Mouse (Mus musculus): Measurements from ENCODE around the gene Gpr137c.

Gpr137c gene

DNA sequence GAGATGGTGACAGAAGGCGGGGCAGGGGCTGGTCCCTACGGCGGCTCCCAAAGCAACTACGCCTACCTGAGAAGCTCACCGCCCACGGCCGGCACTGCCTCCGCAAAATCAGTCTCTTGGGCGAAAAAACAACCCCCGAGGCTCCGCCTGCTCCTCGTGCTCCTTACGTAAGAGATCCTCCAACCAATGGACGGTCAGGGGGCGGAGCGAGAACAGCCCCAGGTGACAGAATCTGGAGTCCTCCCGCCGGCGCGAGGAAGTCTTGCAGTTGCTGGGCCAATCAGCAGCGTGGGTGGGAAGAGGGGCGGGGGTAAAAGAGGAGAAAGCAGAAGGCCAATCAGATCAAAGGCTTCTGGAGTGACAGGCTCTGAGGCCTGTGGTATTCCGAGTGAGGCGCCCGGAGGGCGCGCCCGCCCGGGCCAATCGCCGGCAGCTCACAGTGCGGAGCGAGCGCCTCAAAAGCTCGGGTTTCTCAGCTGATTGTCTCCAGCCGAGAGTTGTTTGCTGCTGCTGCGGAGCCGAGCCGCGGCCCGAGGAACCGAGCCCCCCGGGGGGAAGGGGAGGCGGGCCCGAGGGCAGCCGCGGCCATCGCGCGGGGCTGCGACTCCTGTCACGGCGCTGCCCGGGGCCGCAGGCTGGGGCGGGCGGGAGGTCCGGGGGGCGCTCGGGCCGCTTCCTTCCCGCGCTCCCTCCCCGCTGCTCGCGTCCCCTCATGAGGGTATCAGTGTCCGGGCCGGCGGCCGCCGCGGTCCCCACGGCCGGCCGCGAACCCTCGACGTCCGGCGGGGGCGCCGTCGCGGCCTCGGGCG is at the start of gene Gpr137c:
Gene Gpr137c, plus strand, starts transcription at position 437 of the 809 bp plus-strand sequence.
- DNase-seq (ENCODE audit: low spot score) = peak; percentile 100

DNA sequence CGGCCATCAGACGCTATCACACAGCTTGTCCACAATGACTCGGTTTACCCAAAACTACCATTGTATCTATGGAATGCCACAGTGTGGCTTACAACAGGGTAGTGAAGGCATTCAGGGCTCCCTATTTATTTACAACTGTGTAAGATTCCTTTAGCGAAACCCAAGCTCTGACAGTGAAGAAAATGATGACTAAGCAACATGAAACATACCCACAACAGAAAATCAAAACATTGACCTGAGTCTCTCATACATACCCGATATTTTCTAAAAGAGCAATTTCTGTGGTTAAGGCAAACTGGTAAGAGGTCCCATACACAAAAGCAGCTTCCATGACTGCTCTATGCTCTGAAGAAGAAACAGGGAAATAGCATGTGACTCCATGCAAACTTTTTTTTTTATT is 47.3 kb upstream of the Gpr137c start:
- no peak for DNase-seq (ENCODE audit: low spot score)

DNA sequence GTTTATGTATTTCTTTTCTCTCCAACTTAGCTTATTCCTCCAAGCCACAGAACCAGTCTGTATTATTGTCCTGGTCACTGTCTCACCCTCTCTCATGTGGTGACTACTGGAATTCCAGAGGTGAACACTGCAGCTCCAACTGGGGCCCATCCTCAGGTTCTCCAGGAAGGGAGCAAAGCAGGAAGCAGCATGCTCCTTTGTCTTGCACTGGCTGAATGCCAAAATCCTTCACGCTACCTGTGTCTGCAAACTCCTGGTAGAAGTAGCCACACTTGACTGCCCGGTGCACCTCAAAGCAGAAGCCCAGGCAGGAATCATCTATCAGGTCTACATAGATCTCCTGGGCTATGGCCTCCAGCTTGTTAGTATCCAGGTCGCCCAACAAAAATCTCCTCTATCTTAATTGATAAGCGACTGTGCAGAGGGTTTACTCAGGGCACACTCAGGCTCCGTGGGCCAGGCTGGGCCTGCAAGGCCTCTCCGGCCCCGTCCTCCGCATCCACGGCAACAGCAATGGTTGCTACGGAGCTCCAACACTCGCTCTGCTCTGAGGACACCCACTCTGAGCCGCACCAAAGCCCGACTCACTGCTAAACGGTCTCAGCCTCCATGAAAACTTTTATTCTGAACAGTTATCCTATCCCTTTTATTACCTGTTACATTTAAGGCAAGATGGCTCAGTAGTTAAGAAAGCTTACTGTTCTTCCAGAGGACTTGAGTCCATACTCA is 44.3 kb upstream of the Gpr137c start:
- no peak for DNase-seq (ENCODE audit: low spot score)

DNA sequence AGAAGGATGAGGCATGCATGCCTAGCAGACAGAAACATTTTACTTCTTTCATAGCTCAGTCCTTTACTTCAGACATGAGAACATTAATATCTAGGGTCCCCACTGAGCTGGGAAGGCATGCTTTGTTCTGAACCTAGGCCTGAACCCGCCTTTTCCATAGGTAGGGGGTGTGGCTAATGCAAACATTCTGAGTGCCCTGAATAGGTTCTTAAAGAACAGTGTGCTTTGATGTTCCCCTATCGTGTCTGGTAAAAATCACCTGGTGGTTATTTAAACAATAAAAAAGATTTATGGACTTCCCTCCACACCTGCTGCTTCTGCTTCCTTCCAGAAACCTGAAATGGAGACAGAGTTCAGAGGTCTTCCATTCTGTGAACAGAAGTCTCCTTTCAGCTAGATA is 40.3 kb upstream of the Gpr137c start:
- no peak for DNase-seq (ENCODE audit: low spot score)

DNA sequence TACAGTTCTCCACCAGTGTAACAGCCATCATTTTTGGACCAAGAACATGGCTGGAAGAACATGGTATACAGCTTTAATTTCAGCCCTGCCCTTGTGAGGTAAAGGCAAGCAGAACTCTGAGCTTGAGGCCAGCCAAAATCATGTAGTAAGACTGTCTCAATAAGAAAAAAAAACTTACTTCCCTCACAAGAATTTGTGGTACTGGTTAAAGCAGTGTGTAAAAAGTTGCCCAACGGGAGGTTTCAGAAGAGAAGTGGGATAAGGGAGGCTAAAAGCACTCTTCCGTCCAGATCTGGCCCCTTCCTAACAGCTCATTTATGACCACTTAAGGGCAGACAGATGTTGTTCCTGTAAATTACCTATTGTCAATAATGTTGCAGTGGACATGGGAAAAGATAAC is 39.9 kb upstream of the Gpr137c start:
- DNase-seq (ENCODE audit: low spot score) = no peak

DNA sequence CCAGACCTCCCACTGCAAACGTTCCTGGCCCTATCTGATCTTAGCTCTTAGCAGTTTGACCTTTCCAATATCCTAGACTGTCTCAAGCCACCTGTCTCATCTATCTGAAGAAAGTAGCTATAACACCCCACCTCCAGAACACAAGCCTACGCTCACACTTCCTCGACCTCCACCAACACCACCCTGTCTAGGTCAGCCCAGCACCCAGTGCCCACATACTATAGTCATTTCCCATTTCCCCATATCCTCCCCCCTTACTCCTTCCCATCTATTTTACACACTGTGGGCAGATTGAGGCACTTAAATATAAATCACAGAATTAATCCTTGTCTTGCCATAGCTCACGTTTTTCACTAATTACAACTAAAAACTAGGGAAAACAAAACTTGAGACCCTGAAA is 37.9 kb upstream of the Gpr137c start:
- no peak for DNase-seq (ENCODE audit: low spot score)

DNA sequence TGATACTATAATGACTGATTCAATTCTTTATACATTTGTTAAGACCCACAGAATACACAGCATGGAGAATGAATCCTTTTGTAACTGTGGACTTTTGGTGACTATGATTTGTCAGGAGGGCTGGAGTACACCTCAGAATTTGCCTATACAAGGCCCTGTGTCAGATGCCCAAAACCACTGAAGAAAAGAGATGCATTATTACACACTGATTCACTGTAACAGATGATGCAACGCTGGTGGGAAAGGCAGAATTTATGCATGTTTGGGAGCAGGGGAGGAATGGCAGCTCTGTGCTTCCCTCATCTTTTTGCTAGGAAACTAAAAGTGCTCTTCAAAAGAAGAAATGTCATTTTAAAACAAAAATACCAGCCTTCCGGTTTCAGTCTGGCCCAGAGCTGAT is 28.5 kb upstream of the Gpr137c start:
- DNase-seq (ENCODE audit: low spot score) = no peak

DNA sequence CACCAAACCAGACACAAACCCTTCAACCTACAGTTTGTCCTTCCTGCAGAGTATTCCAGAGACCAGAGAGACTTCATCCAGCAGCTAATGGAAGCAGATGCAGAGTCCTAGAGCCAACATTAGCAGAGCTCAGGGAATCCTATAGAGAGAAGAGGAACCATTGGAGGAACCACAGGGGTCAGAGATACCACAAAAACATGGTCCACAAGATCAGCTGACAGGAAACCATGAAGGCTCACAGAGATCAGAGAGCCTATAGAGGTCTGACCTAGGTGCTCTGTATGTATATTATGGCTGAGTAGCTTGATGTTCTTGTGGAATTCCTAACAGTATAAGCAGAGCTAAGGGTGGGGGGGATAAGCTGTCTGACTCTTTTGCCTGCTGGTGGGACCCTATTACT is 18.9 kb upstream of the Gpr137c start:
- DNase-seq (ENCODE audit: low spot score) = no peak

DNA sequence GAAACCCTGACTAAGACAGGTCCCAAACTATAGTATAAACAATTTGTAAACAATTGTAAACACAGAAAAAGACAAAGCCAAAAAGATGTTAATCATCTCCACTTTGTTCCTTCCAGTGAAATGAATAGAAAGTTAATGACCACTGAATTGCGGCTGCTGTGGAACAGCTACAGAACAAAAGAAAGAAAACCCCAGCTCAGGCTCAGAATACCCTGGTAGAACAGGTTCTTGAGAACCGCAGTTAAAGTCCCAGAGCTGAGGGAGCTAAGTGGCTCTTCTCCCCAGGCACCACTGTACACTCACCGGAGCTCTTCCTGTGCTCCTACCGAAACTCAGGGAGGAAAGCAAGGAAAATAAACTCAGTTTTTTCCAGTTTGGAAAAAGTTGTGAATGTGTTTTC is 8.8 kb upstream of the Gpr137c start:
- DNase-seq (ENCODE audit: low spot score) = no peak

DNA sequence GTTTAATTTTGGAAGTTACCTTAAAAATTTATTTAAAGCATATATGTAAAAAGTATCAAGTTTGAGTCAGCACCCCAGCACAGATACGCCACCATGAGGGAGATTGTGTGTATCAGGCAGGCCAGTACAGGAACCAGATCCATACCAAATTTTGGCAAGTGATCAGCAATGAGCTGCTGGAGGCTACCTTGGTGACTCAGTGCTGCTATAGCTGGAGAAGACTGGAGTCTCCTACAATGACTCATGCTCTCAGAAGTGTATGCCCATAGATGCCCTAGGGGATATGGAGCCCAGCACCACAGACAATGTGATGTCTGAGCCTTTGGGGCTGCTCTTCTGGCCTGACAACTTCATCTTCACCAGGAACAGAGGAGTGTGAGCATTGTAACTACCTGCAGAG is 8.1 kb upstream of the Gpr137c start:
- no peak for DNase-seq (ENCODE audit: low spot score)

DNA sequence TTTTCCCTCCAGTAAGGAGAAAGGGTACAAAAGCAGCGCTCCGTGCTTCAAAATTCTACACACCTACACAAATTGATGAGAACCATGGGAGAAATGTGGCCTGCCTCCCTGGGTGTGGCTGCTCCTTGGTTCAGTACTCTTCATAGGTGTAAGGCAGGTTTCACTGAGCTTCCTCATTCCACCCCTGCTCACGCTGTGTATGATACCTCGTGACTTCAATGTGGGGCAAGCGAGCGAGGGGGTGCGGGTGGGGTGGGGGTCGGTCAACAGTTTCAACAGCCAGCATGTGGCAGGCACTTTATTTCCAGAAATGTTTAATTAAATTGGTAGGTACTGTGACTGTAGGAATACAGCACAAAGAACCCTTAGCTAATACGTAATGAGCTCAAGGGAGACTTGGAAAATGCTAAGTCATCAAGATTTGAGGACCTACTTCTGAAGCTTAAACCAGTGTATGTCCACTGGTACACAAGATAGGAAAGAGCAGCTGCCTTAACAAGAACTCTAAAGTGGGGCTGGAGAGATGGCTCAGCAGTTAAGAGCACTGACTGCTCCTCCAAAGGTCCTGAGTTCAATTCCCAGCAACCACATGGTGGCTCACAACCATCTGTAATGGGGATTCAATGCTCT is 2.7 kb upstream of the Gpr137c start:
- DNase-seq (ENCODE audit: low spot score) = no peak

DNA sequence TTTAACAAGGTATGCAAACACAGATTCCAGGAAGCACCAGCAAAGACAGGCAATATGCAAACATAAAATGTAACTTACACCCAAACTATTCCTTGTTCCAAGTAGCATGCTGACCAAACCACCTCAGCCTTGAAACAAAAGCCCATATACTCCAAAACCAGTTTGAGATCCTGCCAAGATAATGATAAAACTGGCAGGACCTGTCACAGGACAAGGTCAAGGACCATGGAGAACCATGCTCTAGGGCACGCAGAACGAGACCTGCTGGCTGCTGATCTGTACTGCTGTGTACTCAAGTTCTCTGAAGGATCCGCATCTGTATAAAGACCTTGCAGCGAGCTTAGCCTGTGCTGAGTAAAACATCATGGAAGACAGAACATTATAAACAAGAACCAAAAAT is 1.8 kb upstream of the Gpr137c start:
- DNase-seq (ENCODE audit: low spot score) = no peak

DNA sequence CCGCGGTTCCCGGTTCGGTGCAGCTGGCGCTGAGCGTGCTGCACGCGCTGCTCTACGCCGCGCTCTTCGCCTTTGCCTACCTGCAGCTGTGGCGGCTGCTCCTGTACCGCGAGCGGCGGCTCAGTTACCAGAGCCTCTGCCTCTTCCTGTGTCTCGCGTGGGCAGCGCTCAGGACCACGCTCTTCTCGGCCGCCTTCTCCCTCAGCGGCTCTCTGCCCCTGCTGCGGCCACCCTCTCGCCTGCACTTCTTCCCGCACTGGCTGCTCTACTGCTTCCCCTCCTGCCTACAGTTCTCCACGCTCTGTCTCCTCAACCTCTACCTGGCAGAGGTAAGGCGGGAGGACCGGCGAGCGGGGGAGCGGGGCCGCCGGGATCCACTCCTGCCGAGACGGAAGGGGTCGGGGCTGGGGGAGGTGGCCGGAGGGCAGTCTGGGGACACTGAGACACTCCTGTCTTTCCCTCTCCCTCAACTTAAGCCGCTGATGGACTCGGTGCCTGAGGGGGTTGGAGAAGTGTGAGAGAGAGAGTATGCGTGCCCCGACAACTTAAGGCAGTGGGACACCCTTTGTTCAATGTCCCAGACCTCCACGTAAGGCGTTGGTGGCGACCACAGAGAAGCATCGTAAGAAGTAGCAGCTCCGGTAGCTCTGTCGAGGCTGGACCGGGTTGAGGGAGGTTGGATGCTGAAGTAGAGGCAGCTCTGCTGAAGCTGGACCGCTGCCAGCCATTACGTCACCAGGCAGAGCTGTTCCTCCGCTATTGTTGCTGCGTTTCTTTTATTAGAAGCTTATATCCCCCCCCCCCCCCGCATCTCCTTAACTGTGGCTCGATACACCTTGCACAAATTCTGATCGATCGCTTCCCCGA is 806 bp downstream of the Gpr137c start, which contains the start of gene Txndc16:
Gene Txndc16, minus strand, starts transcription at position 239 of the 867 bp plus-strand sequence.
- peak; percentile 80 for DNase-seq (ENCODE audit: low spot score)

DNA sequence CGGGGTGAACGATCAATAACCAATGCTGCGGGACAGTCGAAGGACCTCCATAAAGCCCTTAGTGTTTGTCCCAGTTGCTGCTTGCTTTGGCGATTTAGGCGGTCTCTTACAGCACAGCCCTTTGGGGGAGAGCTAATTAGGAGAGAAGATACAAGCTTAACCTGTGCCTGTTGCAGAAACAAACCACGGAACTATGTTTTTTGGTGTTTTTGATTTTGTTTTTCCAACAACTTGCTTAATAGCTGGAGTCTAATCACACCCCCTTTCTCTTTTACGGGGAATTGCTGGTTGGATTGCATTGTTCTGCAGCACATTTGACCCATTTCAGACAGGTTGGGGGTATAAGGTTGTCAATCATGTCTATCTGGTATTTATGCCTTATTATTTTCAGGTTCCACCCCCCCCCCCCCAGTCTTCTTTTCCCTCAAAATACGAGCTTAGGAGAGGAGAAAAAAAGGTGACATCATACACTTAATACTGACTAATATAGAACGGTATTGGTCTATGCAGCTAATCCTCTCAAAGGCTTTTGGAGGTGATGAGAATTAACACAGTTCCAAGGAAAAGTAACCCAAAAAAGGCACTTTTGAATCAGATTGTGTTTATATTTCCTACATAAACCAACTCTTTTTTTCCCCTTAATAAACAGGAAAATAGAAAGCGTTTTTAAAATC is 1.6 kb downstream of the Gpr137c start:
- DNase-seq (ENCODE audit: low spot score) = no peak

DNA sequence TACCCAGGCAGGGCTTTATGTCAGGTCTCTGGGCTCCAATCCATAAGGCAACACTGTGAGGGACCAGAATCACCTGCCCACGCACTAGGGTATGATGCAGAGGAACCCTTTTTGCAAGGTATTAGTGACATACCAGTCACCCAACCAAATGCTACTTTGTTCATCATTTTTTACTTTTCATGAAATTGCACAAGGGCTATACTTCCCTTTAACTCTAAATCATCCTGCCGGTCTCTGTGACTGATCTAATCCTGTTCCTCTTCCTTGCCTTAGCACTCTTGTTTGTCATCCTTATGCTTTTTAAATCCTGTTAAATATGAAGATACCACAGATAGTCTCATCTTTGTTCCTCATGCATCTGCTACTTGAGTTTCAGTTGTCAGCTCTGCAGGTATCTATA is 19.5 kb downstream of the Gpr137c start:
- DNase-seq (ENCODE audit: low spot score) = no peak

DNA sequence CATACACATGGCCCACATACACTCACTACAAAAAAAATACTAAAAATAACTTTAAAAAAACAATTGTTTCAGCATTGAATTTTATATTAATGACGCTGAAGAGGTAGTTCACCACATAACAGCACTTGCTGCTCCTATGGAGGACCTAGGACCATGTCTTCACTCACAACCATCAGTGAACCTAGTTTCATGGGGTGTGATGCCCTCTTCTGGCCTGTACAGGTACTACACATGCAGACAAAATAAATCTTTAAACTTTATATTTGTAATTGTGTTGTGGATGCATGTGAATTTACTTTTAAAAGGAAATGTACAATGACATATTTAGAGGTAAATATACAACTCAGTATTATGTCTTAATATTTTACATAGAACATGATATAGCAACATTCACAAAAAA is 22.1 kb downstream of the Gpr137c start:
- no peak for DNase-seq (ENCODE audit: low spot score)

DNA sequence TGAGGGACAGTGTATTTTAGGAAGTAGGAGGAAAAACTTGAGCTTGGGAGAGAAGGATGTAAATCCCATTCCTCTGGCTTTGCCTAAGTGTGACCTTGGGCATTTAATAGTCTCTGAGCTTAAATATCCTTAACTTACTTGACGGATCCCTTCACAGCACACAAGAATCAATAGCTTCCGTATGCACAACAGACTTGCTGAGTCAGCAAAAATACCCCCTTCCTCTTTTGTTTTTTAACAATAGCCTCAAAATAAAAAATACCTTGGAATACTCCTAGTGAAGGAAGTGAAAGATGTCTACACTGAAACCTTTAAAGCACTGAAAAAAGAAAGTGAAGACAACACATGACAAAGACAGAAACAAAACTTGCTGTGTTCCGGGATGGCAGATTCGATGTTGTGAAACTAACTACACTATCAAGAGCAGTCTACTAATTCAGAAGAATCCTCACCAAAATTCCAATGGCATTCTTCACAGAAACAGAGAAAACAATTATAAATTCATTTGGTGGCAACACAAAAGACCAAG is 32.1 kb downstream of the Gpr137c start:
- DNase-seq (ENCODE audit: low spot score) = no peak

DNA sequence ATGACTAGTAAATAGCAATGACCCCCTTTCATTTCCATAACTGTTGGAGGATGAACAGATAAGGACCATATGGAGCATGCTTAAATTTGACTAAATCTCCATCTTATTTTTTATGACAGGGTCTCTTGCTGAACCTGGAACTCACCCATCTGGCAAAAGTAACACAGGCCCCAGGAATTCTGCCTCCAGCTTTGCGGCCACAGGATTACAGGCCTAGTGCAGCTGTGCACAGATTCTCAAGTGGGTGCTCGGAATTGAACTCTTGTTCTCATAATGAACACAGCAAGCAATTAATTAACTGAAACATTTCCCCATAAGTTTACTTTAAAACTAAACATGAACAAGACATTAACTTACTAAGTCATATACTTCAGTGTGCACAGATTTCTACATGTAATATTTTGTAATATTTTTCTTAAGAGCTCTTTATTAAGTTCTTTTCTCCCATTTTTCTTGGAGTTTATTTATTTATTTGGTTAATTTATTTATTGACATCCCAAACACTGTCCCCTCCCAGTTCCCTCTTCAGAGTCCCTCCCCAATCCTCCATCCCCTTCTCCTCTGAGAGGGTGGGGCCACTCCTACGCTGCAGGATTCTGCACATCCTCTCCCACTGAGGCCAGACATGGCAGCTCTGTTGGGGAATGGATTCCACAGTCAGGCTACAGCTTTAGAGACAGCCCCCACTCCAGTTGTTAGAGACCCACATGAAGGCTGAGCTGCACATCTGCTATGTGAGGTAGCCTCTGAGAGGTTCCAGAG is 44.5 kb downstream of the Gpr137c start:
- no peak for DNase-seq (ENCODE audit: low spot score)

DNA sequence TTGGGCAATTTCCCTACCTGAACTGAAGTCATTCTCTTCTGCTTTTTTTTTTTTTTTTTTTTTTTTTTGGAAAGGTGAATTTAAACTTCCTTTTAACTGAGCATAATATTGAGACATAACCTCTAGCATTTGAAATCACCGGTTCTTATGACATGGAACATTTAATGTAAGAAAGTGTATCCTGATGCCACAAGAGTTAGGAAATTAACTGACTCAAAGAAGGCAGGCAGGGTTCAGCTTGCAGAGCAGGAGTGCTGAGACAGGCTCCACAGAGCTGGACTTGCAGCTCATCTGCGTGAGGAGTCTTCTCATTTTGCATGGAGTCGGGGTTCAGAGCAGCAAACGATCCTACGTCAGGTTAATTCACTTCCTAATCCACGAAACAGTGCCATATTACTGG is 56.3 kb downstream of the Gpr137c start:
- no peak for DNase-seq (ENCODE audit: low spot score)

DNA sequence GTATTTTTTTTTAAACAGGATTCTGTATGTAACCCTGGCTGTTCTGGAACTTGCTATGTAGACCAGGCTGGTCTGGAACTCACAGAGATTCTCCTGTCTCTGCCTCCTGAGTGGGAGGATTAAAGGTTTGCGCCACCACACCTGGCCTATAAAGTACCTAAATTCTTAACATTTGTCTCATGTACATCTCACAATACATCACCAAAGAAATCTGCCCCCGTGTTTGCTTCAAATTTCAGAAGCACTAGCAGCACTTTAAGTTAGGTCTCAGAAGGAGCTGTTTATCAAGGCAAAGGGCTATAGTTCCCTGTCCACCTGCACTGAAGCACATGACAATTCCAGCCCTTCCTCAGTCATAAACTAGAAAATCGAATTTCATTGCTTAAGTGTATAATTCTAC is 62.5 kb downstream of the Gpr137c start:
- no peak for DNase-seq (ENCODE audit: low spot score)

DNA sequence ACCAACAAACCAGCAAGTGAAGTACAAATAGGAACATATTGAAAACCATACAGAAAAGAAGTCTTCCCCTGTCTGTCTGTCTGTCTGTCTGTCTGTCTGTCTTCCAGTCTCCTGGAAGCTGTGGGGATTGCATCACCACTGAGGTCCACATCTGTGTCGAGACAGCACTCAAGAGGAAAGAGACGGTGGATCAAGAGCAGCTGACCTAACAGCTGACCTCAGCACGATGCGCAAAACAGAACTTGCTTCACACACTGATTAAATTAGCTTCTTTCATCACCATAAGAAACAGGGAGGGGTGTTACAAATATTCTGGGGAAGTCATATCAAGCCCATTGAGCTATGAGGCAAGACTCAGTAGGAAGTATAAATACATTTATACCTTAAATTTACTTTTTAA is 72.1 kb downstream of the Gpr137c start:
- no peak for DNase-seq (ENCODE audit: low spot score)

All from embryo, embryonic 10.5 days (tissue).